Mouse (Mus musculus) adrenal gland, postnatal 36 days (tissue): ENCODE measurements at regions not wholly inside any gene's neighbourhood (a gene's known extent, or its start where the extent isn't known, plus 50 kb on each side); places are given as distances from the start of the nearest gene placed in this dataset.

Experiments
- DNase-seq, 2 experiments: peaks; one replicate each; pipeline ENCODE4 v3.0.0; 2021; ENCODE audit warnings: mixed read lengths in 1 of 2

GRCm38 (mm10) chr5:112634701-112635100, 57.7 kb upstream of the Sez6l start:
- DNase-seq: no peak

- peak in 1 of 2 experiments; percentile 25 for DNase-seq
Observed at GRCm38 (mm10) chr5:112631766-112632165, 54.8 kb upstream of the Sez6l start.

DNA sequence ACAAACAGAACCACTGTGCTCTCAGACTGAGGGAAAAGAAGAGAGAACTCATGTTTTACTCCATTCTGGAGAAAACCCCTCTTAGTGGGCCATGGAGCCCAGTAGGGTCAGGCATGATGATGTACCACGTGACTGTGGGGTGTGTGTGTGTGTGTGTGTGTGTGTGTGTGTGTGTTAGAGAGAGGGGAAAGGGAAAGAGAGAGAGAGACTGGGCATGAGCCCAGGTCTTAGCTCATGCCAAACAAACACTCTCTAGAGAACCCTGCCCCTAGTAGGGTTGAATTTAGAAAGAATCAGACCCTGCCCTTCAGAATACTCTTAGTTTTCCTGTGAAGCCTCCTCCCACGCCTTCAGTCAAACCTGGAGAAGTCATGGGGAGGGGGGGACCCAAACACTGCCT, 52.7 kb upstream of the Sez6l start:
- no peak for DNase-seq

DNA sequence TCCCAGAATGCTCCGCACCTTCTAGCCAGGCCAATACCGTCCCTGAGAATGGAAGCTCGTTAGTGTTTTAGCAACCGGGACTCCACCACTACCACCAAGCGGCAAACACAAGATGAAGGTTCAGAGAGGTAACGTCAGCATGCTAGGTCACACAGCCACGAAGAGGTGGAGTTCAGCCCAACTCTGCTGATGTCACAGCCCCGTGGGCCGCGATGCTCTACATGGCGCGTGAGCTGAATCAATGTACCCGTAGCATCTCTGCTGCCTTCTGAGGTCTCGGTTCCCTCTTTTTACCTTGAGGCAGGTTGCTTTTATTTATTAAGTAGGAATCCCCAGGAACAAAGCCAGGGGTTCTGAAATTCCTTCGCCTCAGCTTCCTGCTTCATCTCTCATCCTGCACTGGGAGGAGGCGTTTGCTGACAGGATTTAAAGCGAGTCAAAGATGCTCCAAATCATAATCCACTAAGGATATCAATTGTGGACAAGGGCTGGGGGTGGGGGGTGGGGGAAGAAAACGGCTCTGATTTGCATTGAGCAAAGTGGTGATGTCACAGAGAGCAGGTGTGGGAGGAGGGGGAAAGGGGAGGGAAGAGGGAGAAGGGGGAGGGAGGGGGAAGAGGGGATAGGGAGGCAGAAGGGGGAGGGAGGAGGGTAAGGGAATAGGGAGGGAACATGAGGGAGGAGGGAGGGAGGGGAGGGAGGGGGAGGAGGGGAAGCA, 51.2 kb upstream of the Sez6l start:
- DNase-seq: no peak

DNA sequence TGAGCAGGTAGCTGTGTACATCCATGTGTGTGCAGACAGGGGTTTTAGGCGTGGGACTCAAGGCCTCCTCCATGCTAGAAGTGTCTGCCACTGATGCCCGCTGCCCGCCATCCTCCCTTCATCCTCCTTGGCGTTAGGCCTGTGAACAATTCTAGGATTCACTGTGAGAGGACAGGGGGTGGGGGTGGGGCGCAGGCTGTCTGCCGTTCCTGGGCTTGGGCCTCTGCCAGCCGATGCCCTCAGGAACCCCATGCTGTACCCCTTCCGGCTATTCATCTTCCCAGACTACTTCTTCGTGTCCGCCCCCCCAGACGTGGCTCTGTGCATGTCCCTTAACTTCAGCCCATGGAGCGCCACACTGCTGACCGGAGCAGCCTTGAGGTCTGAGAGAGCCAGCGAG, 50.3 kb upstream of the Sez6l start:
- DNase-seq: no peak
